Mouse (Mus musculus) 416B (cell line): ENCODE data around the gene Islr2.
"Not testable (repeated sequence)": the region's sequence is repeated elsewhere in the genome, so short reads cannot be mapped to it uniquely, and the experiment has no call there.

Experiments
- DNase-seq: peaks from one replicate; pipeline ENCODE4 v3.0.0; 2011; ENCODE audit warnings: low read depth

The Islr2 gene

DNA sequence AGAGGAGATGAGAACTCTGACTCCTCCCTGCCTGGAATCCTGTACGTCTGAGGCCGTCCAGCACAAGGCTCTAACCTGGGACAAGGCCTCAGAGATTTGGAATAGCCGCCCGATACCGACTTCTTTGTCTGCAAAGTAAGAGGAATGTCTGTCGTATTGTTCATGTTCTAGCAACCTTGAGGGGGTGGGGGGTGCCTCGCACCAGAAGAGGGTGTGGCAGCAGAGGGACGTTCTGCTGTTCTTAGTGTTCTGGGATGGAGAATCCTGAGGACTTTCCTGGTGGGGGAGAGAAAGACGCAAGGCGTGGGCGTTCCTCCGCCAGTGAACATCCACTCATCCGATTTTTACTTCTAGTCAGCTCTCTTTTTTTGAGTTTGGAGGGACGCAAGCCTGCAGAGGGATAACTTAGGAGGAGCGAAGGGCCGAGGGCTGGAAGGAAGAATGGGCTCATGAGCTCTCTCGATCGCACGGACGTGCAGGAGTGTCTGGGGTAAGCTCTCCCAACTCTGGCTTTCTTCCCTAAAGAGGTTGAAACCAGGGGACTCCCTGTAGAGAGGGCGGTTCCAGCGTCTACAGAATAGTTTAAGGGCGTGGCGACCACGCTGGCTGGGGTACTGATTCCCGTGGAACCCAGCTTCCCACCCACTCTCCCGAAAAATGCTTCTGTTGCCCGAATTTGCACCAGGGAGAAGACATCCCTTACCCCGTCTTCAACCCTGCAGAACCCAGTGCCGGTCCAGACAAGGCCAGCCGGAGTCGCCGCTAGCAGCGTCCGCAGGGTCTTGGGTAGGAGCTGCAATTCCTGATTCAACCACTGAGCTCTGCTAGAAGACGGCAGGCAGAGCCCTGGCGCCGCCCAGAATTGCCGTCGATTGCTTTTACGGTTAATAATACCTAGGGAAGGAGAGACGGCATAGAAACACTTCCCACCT lies at the start of gene Islr2, which contains the start of gene Islr:
Gene Islr2, minus strand, starts transcription at position 804 of the 932 bp plus-strand sequence.
Gene Islr, minus strand, starts transcription at position 791 of the 932 bp plus-strand sequence.
- peak; percentile 53 for DNase-seq

DNA sequence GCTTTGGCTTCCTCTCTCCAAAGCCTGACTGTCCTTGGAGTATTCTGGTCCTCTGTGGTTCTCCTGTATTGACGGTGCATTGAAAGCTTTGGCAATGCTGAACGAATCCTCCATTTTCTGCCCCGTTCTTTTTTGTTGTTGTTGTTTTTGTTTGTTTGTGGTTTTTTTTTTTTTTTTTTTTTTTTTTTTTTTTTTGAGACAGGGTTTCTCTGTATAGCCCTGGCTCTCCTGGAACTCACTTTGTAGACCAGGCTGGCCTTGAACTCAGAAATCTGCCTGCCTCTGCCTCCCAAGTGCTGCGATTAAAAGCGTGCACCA lies 49.6 kb upstream of the Islr2 start:
- DNase-seq = not testable (repeated sequence)

DNA sequence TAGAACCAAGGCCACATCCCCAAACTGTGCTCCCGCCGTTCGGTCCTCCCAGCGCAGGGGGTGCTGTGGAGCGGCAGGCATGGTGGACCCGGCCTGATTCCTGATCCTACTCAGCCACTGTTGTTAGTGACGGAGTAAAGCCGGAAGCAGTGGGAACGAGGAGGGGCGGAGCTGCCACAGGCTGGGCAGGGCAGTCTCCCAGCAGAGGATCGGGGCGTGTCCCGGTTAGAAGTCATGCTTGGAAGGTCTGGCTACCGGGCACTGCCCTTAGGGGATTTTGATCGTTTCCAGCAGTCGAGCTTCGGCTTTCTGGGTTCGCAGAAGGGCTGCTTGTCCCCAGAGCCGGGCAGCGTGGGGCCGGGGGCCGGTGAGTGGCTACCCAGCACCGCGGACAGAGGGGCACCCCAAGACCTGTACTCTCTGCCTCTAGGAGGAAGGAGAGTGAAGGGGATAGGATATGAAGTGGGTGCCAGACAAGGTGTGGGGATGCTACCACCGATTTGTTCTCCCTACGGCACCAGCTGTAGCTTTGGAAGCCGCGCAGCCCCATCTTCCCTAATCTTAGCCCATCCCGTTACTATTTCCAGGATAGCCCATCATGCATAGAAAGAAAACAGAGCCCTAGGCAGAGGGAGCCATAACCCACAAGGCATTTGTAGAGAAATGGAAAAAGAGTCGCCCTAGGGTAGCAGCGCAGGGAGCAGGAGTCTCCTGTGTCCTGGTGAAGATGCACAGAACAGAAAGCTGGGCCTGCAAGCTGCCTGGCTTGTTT lies 49.1 kb upstream of the Islr2 start, which contains the start of gene Stoml1:
Gene Stoml1, plus strand, starts transcription at position 132 of the 772 bp plus-strand sequence.
- DNase-seq = peak; percentile 98

GRCm38 (mm10) chr9:58250730-58251129 lies 46.6 kb upstream of the Islr2 start:
- not testable (repeated sequence) for DNase-seq

DNA sequence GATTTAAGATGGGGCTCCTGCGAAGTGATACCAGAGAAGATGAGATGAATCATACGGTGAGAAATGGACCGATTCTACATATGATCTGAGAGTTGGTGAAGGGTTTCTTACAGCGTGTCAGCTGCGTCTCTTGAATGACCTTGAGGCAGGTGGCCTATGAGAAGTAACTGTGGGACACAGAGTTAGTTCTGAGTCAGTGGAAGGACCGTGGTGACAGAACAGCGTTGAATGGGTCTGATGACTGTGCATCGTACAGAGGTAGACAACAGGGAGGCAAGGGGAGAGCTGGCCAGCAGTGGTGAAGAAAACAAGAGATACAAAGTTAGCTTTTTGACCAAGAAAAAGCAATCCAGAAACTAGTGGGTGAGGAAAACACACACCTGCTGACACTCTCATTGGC lies 46.2 kb upstream of the Islr2 start:
- no peak for DNase-seq

DNA sequence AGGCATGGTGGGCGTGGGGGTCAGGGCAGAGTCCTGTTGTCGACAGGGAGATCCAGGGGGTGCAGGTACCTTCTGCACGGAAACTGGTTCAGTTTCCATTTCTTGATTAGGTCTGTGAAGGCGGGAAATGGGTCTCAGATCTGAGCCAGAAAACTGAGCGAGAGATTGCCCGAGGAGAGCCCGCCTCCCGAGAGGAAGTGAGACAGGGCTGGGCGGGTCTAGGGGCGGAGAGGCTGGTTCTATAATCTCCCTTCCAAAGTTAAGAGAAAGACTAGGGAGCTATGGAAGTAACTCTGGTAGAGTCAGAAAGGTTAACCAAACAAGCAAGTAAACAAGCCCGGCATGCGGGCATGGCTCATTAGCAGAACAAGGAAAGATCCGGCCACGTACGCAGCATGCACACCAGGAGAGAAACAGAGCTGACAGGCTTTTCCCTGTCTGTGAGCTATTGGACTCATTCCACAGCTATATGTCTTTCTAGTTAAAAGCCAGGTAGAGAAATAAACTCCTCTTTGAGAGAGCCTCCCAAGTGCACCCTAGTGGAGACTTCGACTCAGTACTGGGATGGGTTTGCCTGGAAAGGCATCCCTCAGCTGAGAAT lies 45.6 kb upstream of the Islr2 start, which contains the start of gene Pml:
Gene Pml, minus strand, starts transcription at position 195 of the 601 bp plus-strand sequence.
- DNase-seq = peak; percentile 80

DNA sequence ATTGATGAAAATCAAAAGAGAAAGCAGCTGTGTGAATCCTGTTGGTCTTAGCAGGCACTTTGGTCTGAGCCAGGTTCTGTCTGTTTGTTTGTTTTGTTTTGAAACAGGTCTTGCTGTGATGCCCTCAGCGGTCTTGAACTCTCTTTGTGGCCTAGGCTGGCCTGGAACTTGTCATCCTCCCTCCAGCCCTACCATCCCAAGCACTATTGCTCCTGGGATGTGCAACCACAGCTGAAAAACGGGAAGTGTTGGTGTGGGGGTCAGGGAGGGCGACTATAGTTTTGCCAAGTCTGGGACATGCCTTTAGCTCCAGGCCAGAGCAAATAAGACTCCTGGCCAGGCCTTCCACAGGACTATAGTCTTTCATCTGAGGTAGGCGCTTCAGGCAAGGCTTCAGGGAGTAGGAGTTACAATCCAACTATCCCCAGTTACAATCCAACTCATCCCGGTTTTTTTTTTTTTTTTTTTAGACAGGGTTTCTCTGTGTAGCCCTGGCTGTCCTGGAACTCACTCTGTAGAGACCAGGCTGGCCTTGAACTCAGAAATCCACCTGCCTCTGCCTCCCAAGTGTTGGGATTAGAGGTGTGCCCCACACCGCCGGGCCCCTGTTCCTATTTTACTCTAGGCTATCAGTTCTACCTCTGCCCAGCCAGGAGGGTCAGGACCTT lies 44.8 kb upstream of the Islr2 start:
- peak; percentile 43 for DNase-seq

DNA sequence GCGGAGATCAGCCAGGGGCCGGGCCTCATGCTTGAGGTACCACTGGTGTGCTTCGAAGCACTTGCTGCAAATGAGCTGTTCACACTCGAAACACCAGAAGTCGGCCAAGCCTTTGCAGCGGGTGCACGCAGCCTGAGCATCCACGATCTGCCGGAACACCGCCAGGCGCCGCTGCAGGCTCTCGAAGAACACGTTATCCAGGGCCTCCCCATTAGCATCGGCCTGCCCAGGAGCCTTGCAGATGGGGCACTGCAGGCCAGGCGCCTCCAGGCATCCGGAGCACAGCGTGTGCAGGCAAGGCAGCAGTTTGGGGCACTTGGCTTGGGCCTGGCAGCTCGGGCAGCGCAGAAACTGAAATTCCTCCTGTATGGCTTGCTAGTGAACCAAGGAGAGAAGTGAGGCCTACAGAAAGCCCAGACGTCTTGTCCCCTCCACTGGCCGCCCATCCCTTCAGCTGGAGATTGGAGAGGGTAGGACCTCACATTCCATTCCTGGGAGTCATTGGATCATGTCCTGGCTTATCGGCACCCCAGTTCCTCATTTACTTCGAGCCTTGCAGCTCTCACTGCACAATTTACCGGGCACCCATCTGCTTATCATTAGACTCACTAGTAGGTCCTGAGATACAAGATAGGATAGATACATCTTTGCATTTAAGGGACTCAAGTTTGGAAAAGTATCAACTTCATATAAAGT lies 43.1 kb upstream of the Islr2 start:
- peak; percentile 63 for DNase-seq

DNA sequence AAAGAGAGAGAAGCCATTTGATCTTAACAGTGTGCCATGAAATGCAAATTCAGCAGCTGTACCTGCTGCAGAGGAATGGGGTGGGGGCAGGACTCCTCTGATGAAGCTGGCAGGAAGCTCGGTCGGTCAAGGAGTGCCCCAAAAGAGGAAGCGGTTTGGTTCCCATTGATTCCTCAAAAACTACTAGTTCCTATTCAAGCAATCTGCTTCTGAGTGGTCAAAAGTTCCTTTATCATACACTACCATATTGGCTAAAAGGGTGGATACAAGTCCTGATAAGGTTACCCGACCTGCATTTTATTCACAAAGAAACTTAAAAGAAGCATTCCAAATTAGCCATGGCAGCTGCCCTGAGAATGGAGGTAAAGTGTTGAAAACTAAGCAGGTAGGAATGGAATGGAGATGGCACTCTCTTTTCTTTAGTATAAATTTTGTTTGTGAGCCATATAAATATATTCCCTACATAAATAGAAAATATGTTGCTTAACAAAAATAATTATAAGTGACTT lies 42.0 kb upstream of the Islr2 start:
- peak; percentile 95 for DNase-seq

DNA sequence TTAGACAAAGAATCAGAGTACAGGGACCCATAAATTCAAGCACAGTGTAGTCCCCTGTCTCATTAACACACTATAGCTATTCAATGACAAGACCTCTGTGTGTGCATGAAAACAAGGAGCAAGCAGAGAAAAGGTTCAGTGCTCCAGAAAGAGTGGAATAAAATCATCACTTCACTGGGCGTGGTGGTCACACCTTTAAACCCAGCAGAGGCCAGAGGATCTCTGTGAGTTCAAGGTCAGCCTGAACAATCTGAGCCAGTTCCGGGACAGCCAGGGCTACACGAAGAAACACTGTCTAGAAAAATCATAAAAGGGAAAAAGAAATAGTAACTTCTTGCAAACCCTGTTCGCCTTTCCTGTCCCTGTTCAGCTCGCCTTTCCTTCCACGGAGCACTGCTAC lies 39.6 kb upstream of the Islr2 start:
- DNase-seq = no peak

DNA sequence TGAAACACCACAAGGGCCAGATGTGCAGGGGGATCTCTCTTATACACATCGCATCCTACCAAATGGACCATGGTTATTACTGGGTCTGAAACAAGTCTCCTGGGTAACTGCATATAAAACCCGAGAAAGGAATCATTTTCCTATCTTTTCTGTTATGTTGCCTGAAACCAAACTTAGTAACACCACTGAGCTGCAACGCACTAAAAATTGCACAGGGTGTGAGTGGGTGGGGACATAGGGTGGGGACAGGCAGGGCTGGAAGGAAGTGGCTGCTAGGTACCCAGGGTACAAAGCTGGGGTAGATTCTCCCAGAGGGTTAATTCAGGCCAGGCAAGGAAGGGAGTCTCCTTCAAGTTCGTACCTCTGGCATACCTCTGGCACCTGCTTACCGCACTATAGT lies 38.6 kb upstream of the Islr2 start:
- no peak for DNase-seq

DNA sequence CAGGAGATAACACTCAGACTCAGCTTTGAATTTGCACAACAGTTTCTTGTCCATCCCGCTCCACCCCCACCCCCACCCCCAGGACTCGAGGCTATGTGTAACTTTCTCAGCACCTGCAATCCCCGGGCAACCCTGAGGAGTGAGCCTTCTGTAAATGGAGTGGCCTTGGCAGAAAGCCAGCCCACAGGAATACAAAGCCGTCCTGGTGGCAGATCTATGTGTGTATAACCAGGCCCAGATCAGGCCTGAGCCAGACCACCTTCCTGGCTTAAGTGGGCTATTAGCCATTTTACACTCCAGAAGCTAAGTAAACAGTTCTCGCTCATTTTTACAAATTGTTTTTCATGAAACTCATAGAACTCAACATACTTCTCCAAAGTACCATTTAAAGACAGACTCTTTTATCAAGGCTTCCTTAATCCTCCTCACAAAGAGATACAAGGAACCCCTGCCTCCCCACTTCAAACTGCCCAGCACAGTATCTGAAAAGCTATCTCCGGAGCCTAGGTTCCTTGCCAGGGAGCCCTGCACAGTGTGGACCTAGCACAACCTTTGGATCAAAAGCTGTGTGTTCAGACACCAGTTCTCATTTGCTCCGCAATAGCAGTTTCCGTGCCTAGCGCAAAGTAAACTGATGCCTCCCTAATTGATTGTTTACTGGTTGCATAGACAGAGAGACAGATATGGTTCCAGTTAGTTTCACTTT lies 37.8 kb upstream of the Islr2 start:
- peak; percentile 81 for DNase-seq

DNA sequence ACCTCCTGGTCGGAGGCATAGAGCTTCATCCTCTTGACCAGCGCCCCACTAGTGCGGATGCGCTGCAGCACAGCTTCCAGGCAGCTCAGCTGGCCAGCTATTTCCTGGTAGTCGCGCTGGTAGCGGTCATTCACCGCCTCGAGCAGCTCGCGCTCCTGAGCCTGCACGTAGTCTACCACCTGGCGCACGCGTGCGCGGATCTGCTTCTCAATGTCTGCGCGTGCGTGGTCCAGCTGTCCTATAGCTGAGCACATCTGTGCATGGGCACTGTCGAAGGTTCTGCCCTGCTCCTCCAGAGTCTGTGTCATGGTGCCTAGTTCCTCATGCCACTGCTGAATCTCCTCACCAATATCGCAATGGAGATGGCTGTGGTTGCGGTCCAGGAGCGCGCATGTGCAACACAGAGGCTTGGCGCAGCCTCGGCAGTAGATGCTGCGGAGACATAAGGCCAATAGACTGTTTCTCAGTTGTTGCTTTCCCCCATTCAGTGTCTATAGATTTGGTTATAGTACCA lies 30.4 kb upstream of the Islr2 start:
- no peak for DNase-seq

DNA sequence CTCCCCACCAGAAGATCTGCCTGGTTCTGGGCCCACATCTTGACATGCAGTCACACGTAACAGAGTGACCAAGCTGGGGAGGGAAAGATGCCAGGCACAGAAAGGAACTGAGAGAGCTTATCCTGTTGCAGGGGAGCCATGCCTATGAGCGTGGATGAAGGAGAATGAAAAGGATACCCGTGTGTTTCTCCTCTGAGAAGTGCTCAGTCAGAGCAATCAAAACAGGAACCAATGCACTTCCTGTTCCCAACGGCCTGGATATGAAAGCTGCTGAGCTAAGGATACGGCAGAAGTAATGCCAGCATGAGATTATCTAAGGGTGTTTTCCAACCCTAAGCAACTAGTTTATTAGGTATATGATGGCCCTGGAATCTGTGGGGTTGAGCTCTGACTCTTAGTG lies 28.3 kb upstream of the Islr2 start:
- DNase-seq = peak; percentile 69

GRCm38 (mm10) chr9:58231746-58232145 lies 27.6 kb upstream of the Islr2 start:
- peak; percentile 47 for DNase-seq

DNA sequence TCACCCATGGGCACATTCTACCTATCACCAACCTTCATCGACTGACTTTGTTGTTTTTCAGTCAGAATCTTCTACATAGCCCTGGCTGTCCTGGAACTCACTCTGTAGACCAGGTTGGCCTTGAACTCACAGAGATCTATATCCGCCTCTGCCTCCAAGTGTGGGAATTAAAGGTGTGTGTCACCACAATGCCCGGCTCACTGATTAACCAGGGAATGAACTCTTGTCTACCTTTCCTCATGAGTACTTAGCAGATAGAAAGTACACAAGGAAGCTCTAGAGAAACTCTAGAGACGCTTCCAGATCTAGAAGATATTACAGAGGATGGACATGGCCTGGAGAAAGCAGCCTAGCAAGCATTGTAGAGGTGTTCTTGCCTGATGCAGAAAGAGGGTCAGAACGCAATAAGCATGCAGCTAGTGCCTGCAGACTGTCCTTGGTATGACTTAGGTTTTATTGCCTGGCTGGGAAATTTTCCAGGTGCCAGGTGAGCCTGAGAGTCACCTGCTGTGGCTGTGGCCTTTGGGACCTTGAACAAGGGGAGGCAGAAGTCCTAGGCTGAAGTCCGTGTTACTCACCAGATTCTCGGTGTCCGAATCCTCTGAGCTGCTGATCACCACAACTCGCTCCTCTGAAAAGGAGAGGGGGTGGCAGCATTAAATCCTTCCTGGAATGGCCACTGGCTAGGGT lies 24.8 kb upstream of the Islr2 start:
- DNase-seq = no peak

GRCm38 (mm10) chr9:58225915-58226913 lies 22.1 kb upstream of the Islr2 start:
- peak; percentile 81 for DNase-seq

GRCm38 (mm10) chr9:58224356-58224755 lies 20.2 kb upstream of the Islr2 start:
- no peak for DNase-seq
